Mouse (Mus musculus) megakaryocyte, adult 5-6 weeks (primary cell): ENCODE results near the gene Gm20481. TPM values are rescaled to one million over a fixed set of nuclear protein-coding genes. Genes with fewer than 3 reads are reported as not detected.
"Not testable (repeated sequence)": the region's sequence is repeated elsewhere in the genome, so short reads cannot be mapped to it uniquely, and the experiment has no call there.

Source experiments
- ATAC-seq: 2 replicates; pipeline ENCODE4 v1.8.0; 2016; ENCODE audit warnings: mild to moderate bottlenecking, inconsistent platforms; ENCODE audit not compliant: poor library complexity, severe bottlenecking
- total RNA-seq, 2 experiments: library from RNA; stranded (forward) in 1 of 2; stranded (reverse) in 1 of 2; fragments of 153-499, 151-499 nt in 1 of 2; fragments of 221-1000, 200-1000 nt in 1 of 2; gene quantifications; 2 replicates each; pipeline versions ENCODE4 v1.2.3 to v1.2.4; 2015 to 2017

Gm20481 gene
- total RNA-seq, 2 experiments from 2014 or later, result not detected

- ATAC-seq, result no peak
Observed at GRCm38 (mm10) chr17:35002153-35002865, 32.6 kb downstream of the Gm20481 start.

GRCm38 (mm10) chr17:35003022-35003838, 33.5 kb downstream of the Gm20481 start:
- ATAC-seq, result no peak

DNA sequence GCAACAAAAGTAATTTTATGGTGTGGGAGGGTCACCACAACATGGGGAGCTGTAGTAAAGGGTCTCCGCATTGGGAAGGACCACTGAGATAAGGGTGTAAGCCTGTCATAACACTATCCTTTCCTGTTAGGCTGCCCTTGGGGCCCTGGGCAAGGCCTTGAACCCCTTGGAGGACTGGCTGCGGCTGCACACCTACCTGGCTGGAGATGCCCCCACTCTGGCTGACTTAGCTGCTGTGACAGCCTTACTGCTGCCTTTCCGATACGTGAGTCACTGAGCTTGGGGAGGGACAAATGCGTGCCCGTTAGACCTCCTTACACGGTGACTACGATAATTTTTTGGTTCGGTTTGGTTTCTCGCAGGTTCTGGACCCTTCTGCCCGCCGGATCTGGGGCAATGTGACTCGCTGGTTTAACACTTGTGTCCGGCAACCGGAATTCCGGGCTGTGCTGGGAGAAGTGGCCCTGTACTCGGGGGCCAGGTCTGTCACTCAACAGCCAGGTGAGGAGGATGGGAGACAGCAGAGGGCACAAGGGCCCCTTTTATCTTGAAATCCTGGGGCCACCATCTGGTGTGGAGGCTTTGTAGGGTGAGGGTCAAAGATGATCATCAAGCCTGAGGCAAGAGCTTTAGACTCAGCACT, 34.5 kb downstream of the Gm20481 start:
- no peak for ATAC-seq

- no peak for ATAC-seq
Observed at GRCm38 (mm10) chr17:35005158-35005557, 35.4 kb downstream of the Gm20481 start.

- ATAC-seq, result not testable (repeated sequence)
Observed at GRCm38 (mm10) chr17:35005902-35006301, 36.2 kb downstream of the Gm20481 start.

- ATAC-seq, result 0 out of 2 replicates have a peak, but pooled peaks have one; percentile 30
Observed at GRCm38 (mm10) chr17:35007387-35007991, 37.8 kb downstream of the Gm20481 start.

GRCm38 (mm10) chr17:35009586-35009985, 39.9 kb downstream of the Gm20481 start:
- ATAC-seq, result no peak

DNA sequence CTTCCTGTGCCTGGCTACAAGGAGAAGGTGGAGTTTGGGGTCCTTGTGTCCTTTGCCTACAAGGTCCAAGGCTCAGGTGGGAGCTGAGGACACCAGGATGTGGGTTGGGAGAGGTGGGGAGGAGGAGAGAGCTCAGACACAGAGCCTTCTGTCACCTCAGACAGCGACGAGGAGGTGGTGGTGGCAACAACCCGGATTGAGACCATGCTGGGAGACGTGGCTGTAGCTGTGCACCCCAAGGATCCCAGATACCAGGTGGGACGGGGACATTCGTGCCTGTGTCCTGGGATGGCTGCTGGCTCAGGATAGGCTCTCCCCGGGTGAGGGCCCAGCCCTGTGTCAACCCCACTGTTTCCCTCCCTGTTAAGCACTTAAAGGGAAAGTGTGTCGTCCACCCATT, 41.7 kb downstream of the Gm20481 start:
- ATAC-seq, result no peak

DNA sequence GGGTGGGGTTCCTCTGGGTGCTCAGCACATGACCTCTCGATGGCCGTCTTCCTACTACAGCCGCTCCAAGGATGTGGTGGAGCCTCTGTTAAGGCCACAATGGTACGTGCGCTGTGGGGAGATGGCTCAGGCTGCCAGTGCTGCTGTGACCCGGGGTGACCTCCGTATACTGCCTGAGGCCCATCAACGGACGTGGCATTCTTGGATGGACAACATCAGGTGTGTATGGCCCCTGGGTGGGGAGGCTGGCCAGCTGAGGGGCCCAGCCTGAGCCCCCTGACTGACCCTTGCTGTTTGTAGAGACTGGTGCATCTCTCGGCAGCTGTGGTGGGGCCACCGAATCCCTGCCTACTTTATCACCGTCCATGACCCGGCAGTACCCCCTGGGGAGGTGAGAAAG, 42.7 kb downstream of the Gm20481 start:
- ATAC-seq, result no peak

- ATAC-seq, result no peak
Observed at GRCm38 (mm10) chr17:35013221-35013620, 43.5 kb downstream of the Gm20481 start.

- no peak for ATAC-seq
Observed at GRCm38 (mm10) chr17:35015296-35015695, 45.6 kb downstream of the Gm20481 start.

DNA sequence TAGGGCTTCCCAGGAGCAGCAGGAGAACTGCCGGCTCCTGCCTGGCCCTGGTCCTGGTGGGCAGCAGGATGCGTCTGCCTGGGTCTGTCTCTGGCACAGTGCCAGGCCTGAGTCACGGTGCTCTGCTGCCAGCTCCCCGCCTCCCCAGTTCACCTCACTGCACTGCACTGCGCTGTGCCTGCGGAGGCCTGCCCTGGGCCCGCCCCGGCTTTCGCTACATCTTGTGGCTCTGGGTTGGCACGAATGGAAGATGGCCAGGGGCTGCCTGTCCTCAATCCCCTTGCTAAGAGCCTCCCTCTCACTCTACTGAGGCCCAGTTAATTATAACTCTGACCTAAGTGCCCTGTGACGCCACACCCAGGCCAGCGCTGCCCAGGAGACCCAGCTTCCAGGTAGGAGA, 46.7 kb downstream of the Gm20481 start, which contains the start of gene Vwa7:
Gene Vwa7 (plus strand): TSS at position 204 of the 400 bp plus-strand sequence.
- ATAC-seq, result no peak

DNA sequence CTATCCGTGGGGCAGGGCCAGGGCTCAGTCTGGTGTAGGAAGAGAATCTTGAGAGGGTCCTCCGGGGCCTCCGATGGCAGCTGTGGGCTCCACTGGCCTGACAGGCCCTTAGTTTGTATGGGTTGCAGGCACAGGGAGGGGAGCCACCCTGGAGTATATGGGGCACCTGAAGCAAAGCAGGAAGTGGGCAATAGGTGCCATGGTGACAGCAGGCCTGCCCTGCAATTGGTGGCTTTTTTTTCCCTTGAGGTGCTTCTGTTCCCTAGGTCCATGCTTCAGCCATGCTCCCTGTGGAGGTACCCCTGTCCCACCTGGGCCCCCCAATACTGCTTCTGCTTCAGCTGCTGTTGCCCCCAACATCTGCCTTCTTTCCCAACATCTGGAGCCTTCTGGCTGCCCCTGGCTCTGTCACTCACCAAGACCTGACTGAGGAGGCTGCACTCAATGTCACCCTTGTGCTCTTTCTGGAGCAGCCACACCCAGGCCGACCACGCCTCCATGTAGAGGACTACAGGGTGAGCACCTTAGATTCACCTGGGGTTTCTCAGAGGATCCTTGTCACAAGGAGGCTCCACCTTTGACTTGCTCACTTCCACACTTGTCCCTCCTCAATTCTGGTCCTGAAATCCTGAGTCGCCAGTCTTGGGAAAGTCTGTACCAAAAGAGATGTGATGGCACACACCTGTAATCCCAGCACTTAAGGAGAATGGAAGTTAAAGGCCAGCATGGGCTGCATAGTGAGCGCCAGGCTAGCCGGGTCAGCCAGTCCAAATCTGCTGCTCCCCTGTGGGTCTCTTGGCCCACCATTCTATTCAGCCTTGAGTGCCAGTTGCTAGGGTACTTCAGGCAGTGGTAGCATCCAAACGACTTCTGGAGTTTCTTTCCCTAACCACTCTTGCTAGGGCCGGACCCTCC, 47.3 kb downstream of the Gm20481 start:
- no peak for ATAC-seq

DNA sequence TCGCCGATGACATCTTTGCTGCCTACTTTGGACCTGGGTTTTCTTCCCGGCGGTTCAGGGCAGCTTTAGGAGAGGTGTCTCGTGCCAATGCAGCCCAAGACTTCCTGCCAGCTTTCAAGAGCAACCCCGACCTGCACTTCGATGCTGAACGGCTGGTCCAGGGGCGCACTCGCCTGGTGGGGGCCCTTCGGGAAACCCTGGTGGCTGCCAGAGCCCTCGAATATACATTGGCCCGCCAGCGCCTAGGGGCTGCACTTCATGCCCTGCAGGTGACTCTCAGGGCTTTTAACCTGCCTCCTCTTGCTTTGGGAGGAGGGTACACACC, 48.0 kb downstream of the Gm20481 start:
- no peak for ATAC-seq

GRCm38 (mm10) chr17:35018171-35018570, 48.5 kb downstream of the Gm20481 start:
- no peak for ATAC-seq

DNA sequence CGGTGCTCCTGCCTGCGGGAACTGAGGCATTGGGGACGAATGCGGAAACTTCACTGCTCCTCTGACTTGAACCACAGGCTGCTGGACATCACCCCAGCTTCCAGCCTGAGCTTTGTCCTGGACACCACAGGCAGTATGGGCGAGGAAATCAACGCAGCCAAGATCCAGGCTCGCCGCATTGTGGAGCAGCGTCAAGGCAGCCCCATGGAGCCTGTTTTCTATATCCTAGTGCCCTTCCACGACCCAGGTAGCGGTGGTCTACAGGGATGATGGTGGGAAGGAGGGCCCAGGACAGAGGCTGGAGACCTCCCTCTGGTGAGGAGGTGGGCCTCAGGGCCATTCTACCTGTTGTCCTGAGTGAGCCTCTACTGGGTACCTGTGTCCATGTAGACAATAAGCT, 50.2 kb downstream of the Gm20481 start:
- no peak for ATAC-seq

DNA sequence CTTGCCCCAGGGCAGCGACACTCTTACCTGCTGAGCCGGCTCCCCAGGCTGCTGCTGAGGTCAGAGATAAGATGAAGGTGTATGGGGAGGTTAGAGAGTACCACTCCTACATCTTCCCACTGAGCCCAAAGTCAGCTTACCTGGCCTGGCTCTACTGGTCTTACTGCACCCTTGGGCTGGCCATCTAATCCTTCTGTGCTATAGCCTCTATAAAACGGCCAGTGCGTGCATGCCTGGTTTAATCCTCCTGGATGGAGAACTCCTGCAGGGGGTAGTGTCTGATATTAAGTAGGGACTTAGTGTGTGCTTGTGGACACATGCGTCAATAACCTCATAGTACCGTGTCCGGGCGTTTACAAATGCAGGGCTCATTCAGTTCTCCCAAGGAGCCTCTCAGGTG, 50.8 kb downstream of the Gm20481 start:
- ATAC-seq, result no peak

GRCm38 (mm10) chr17:35021163-35021808, 51.6 kb downstream of the Gm20481 start:
- peak; percentile 76 for ATAC-seq
